Mouse (Mus musculus) lung, postnatal 4 days (tissue): ENCODE results near the gene Ccdc40.

ENCODE experiments used
- DNase-seq, 2 experiments: peaks; one replicate each; pipeline ENCODE4 v3.0.0; 2021

Gene Ccdc40

DNA sequence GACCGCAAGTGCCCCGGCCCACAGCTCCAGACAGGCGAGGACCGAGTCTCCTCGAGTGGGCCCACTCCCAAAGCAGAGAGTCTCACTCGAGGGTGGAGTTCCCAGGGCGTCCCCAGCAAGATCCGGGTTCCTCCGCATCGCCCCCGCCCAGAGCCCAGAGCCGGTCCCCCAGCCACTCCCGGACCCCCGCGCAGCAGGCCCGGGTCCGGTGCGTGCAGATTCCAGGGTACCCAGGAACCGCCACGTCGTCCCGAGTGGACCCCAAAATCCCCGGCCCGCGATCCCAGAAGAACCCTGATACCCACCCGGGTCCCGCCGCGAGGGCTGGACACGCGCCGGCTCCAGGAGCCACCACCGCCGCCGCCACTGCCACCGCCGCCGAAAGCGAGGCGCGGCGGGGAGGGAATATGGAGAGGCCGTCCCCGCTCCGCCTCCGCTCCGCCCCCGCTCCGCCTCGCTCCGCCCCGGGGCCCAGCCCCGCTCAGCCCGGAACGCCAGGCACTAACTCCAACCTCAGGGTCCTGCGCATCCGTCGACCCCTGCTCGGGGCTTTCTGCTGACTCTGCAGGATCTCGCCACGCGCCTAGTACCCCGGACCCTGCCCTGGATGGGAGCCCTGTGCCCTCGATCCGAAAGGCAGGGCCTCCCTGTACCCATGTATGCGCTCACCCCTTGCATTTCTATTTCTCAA lies at the start of gene Ccdc40, which contains the start of gene Tbc1d16:
Gene Ccdc40 (plus strand): TSS at position 482 of the 691 bp plus-strand sequence.
Gene Tbc1d16 (minus strand): TSS at position 409 of the 691 bp plus-strand sequence.
- peak; percentile 81 to 83 for DNase-seq

DNA sequence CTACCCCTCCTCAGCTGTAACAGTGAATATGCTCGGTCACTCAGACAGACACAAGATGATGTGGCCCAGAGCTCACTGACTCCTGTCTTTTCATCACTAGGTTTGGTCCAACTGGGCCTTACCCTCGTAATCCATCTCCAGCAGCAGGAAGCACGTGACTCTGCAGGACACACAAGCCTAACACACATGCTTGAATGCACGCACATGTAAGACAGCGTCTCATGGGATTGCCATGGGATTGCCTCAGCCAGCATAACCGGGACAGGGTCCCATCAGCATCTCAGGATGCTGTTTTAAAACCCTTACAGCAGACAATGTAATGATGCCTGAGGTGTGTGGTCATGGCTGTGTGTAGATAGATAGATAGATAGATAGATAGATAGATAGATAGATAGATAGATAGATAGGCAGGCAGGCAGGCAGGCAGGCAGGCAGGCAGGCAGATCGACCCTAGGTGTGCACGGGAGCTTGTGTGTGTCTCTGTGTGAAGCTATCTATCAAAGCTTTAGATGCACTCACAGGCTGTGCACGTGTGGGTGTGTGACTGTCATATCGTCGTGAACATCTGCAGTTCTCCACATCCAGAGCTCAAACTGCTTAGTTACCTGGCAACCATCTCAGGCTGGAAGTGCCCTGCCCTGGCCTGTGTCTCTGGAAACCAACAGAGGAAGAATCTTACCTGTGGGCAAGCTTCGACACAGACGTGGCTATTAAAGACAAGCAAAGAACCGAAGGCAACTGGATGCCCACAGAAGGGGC lies 47.4 kb upstream of the Ccdc40 start:
- DNase-seq: no peak

DNA sequence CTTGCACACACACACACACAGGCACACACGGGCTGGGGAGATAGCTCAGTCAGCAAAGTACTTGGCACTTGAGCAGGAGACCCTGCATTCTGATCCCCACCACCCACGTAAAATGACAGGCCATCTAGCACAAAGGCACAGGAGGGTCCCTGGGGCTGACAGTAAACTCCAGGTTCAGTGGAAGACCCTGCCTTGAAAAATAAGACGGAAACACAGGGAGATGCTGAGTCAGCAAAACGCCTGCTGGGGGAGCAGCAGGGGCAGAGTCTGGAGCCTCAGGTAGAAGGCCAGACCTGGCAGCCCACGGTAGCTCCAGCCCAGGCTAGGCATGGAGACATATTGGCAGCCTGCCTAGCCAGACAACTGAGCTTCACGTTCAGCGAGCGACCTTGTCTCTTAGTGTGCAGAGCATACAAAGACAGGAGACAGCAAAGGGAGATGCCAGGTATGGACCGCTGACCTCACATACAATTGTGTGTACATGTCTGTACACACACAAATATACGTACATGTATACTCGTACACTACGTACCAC lies 46.4 kb upstream of the Ccdc40 start:
- DNase-seq: no peak

DNA sequence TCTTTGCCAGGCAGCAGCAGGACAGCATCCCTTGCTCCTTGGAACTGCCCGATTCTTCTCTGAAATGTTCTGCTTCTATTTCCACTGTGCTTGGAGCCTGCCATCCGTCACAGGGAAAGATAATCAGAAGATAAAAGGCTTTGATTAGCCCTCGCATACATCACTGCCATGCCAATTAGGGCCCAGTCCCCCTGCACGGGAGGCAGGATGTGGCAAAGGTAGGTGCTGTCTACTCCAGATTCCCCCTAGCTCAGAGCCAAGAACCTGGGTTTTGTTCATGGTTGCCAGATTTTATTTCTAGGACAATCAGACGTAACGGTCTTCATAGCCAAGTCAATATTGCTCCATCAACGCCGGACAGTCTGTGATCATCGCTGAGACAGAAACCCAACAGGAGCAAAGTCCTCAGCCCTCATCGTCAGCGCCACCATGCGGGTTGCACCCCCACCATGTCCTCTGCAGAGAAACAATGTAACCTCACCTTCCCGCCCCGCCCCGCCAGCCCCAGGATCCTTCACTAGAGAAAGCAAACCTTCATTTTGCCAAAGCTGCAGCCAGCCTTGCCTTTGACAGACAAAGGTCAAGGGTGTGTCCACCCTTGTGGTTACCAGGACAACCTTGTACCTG lies 44.6 kb upstream of the Ccdc40 start:
- no peak for DNase-seq

DNA sequence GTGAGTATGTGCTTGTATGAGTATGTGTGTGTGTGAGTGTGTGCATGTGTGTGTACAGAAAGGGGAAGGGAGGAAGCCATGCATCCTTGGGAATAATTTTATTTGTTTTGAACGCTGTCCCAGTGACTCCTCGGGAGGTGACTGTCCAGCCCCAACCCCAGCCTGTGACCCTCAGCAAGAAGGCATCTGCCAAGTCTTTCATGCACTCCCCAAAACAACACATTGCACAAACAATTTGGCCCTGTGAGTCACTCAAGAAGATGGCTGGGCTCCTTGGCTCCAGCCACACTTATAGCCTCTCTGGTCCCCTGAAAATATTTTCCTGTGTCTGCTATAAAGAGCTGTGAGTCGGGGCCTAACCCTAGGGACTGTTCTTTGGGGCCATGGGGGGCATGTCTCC lies 42.0 kb upstream of the Ccdc40 start:
- DNase-seq: peak; percentile 23 to 57

DNA sequence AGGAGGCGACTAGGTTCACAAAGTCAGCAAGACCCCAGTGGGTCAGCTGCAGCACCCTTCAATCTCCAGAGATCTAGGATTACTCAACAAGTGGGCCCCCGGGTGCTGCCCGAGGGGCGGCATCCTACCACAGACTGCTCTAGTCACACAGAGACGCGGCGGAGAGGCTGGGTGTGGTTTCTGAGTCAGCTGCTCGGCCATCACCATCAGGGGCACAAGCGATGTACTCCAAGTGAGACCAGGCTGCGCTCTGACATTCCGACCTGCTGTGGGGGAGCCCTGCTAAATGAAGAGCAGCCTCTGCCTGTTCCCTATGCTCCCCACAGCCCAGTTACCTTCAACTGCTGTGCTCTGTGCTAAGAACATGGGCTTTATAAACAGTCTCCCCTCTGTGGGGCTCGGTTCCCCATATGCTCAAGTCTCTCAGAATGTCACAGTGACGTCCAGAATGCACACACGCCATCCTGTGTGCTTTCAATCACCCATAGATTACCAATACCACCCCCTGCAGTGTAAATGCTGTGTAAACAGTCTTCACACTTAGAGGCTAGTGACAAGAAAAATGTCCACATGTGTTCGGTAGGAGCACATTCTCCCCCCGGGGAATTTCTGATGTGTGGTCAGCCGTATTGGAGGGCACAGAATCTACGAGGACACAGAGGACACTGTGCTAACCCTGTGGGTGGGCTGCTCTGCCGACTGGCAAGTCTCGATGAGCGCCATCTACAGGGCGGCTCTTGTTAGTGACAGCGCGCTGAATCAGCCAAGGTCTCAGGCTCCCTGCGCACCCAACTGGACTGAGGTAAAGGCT lies 41.2 kb upstream of the Ccdc40 start:
- DNase-seq: peak; percentile 77 to 82

DNA sequence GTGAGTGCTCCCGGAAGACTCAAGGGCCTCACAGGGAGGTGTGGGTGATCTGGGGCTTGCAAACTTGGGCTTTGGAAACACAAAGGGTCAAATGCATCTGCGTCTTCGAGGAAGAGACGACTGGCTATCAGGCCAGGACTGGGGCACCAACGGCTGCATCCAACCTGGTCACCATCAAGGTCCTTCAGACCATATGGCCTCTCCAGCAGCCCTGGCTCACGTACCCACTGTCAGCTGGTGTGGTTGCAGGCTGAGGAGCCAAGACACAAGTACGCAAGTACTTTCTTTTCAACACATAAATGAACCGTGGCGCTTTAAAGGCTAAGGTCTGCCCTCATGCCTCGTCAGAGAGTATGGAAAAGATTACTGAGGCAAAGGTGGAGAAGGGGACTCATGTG lies 40.6 kb upstream of the Ccdc40 start:
- DNase-seq: no peak

DNA sequence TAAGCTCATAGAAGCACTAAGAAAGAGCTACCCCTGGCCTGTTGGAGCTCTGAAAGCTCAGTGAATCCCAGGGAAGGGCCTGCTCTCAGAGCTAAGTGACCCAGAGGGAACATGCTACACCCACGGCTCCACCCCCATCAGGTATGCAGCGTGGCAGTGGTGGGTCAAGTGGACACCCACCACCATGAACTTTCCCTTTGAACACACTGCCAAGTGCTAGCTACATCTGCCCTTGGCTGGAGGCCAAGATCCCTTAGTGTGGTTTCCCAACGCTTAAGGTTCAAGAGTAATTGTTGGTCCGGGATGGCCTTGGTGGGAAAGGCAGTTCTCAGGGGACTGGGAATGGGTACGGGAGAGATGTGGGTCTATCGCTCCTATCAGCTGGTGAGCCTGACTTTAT lies 40.0 kb upstream of the Ccdc40 start:
- peak; percentile 55 to 69 for DNase-seq

DNA sequence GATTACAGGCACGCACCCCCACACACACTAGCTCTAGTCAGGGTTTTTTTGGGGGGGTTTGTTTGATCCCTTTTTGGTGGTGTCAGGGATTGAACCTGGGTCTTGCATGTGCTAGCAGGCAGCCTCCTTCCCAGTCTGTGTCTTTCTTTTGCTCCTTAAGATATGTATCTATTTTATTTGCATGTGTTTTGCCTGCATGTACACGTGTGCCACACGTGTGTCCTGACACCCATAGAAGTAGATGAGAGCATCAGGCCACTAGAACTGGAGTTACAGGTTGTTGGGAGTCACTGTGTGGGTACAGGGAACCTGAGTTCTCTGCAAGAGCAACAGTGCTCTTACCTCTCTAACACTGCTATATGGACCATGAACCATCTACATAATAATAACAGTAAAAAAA lies 39.1 kb upstream of the Ccdc40 start:
- no peak for DNase-seq

DNA sequence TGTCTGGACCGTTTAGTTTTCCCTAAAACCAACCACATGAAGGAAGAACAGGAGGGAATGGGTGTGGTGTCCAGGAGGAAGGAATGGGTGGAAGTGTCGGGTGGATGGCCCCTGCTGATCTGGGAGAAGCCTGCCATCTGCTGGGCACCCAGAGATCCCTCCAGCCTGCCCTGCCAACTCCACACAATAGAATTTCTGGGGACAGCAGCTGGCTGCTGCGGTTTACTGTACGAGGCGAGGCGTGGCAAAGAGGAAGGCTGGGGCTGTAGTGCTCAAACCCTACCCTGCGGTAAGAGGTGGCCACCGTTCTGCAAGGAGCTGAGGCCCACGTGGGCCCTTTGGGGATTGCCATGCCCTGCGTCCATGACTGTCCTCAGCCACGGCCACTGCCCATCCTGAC lies 37.9 kb upstream of the Ccdc40 start:
- peak; percentile 86 for DNase-seq

DNA sequence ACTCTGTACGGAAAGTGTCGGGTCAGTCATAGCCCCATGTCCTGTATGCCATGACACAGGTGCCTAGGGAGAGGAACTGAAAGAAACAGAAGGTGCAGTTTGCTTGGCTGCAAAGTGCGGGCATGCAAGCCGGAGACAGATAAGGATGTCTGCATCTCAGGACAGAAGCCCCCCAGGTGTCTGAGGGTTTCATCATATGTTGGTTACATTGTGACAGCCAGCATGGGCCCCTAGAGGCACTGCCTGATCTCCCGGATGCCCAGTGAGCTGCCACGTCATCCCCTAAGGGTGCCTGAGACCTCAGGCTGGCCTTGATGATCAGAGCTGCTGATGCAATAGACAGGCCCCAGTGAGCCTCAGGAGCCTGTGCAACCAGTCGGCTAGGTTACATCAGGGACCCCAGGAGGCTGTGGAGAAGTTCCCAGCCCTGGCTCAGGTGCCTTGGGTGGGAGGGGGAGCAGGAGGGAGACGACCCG lies 36.7 kb upstream of the Ccdc40 start:
- DNase-seq: no peak

DNA sequence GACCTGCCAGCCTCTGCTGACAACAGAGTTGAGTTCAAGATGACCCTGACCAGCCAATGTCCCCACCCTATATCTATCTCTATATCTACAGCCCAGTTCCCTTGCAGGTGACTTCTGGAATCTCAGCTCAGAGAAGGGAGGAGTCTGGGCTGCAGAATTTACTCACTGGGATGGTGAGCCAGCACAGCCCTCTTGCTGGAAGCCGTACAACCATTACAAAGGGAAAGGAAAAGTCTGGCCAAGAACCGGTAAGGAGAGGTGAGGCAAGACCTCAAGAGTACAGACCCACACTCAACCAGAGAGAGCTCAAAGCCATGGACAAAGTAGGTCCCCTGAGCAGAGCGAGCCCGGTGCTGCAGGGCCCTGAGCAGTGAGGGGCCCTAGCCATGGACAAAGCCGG lies 36.2 kb upstream of the Ccdc40 start:
- no peak for DNase-seq

DNA sequence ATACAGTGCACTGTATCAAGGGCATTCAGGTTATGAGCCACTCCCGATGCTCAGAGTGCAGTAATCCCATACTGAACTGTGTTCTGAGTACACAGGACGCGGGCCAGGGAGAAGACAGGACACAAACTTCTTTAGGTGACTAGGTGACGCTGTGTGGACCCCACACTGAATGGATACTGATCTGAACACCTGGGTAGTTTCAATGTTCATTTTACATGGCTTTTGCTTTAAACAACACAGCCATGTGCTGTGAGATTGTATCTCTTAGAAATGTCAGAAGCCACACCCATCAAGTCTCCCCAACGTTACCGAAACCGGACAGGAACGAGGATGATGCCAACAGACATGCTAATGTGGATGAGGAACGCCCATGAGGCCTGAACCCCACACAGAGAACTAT lies 35.8 kb upstream of the Ccdc40 start:
- no peak for DNase-seq

DNA sequence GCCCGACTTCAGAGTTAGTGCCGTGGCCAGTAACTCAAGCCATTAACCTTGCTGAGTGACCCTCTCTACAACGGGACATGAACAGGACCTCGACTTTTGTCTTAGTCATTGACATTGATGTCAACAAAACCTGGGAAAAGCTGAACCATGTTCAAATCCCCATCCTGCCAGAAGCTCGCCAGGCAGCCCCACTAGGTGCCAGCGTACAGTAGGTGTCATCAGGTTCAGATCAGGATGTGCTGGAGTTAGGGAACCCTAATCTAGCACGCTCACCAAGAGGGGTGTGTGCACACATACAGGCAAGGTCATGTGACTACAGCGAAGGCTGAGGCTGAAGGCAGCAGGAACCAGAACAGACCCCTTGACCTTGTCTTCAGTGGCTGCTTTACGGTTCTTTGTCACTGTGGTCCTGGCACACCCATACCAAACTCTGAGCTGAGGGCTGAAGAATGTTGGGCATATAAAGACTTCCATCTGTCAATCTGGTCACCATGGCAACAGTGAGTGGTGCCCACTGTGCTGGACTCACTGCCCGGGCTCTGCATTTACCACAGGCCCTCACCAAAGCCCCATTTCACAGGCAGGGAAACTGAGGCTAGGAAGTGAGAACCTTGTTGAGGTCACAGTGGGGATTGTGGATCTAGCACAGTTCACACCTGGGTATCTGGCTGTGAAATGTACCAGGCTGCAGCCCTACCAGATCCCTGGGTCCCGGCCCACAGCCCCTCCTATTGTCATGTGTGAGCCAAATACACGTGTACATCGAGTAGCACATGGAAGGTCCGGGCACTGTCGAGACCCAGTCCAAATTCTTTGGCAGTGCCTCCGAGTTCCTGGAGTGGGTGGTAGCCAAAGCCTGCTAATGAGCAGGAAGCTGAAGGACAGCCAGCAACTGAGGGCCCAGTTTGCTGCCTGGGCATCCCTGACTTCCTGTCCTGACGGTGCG lies 30.5 kb upstream of the Ccdc40 start:
- DNase-seq: no peak

DNA sequence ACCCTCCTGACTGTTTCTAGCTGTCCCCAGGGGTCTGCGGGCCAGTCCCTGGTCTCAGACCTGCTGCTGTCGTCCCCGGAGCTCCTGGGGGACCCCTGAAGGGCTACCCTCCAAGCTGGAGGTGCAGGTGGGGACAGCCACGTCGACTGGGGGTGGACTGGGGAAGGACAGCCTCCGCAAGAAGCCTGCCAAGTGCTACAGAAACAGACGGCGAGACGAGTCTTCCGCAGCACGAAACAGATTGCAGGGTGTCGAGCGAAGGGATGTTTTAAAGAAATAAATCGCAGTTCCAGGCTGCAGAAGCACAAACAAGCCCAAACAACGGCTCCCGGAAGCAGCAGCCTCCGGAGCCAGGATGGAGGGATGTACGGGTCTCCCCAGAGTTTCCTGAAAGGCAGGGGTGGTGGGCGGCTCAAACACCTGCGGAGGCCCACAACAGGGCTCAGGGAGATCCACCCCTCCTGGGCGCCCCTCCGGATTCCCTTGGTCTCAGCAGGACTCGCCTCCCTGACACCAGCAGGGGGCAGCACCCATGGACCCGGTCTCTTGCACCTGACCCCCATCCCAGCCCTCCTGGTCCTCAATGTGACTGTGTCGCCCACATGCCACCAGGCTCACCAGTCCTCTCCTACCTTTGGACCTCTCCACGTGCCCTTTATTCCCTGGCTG lies 29.7 kb upstream of the Ccdc40 start:
- DNase-seq: peak in 1 of 2 experiments; percentile 49

DNA sequence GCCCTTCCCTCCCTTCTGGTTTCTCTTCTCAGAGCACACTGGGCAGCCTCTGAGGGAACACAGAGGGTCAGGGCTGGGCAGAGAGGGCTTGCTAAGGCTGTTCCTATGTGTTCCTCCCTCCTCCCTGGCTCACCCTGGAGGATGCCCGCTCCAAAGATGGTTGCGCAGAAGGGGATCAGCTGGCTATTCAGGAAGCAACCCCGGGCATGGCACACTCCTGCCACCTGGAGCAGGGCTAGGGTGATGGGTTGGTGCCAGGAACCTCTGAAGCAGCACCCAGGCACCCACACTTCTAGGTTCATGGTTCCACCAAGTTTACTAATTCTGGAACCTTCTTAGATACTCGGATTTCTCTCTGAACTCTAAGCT lies 29.2 kb upstream of the Ccdc40 start:
- DNase-seq: no peak

DNA sequence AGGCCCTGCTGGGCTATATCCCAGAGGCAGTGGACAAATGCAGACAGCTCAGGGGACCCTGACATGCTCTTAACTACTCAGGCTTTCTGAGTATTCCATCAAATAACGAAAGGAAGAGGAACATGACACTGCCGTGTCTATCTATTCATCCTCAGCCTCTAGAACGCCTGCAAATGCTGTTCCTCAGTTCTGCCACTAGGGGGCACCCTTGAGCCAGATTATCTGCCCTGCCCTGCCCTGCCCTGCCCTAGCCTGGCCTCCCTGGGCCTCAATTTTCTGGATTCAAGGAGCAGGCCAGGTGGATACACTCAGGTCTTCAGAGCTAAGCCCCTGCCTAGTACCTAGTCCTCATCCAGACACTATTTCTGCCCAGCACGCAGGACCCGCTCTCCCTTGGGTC lies 24.9 kb upstream of the Ccdc40 start:
- DNase-seq: peak in 1 of 2 experiments; percentile 63

DNA sequence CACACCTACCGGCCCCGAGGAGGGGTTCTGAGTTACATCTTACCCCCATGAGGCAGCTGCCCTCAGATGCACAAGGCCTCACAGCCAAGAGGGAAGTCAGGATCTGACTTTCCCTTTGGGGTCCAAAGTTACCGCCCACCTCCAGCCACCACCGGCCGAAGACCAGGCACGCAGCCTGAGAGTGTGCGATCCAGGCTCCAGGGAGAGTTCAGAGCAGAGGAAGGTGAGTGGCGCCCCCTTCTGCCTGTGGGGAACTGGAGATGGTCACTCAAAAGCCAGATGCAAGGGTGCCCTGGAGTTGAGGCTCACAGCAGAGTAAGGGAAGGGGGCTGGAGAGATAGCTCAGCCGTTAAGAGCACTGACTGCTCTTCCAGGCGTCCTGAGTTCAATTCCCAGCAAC lies 22.6 kb upstream of the Ccdc40 start:
- DNase-seq: no peak

DNA sequence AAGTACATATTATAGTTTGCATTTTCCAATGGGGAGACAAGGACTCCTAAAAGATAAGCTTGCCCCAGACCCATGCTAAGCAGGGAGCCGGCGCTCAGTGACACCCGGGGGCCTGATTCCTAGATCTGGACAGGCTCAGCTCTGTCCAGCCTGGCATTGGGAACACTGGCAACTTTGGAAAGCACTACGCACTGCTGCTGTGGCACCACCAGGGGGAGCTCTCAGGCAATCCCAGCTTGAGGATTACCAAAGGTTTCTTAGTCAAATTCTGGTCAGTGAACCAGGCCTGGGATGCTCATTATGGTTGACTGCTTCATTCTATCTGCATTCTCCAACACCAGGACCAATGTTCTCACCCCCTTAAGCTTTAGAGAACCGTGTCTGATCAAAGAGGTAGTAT lies 21.8 kb upstream of the Ccdc40 start:
- peak; percentile 71 to 84 for DNase-seq

DNA sequence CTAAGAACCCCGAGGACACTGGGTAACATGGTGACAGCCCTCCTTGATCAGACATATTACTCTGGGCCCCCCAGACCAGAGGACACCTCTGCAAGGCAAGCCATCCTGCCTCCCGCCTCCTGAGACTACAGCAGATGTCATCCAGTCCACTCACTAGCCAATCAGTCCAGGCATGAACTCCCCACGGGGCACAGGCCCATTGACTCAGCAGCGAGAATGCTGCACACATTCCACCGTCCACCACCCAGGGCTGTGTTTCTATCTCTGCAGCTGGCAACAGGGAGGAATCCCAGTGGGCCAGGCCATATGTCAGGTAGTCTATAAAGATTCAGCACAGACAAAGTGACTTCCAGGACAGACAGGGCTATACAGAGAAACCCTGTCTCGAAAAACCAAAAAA lies 20.4 kb upstream of the Ccdc40 start:
- no peak for DNase-seq

DNA sequence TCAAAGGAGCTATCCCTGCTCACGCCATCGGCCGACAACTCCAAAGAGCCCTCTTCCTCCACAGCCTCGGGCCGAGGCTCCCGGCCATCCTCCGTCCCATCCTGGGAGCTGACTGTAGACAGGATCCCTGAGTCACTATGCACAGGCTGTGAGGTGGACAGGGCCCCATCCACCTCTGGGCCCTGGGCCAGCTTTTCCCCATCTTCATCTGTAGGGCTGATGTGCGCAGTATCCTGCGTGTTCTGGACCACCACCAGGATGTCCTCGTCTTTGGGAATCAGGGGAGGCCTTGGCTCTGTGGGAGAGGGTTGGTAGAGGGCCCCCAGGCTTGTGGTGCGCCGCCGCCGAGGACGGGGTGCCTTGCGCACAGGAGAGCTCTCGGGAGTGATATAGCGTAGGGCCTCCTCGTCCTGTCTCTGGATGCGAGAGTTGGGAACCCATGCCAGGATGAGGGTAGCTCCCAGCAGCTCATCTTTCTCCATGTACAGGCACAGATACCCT lies 19.5 kb upstream of the Ccdc40 start:
- no peak for DNase-seq
